Mouse (Mus musculus): ENCODE results near the gene Arnt2.

DNA sequence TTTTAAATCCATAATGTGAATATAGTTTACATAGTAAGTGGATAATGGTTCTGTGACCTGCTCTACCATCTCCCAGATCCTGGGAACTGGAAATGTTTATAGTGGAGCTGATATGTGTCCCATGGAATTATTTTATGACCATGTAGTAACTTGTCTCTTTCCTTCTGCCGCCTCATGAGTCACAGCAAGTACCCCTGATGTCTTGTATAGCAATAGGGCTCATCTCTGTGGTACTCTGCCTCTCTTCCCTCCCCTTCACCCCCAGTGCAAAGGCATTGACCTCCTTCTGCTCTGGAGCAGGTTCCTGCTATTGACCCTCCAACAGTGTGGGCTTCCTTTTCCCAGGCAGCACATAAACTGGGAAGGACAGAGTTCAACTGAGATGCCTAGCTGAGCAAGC, 182.3 kb downstream of the Arnt2 start:
- no peak for TF ChIP-seq CTCF (IDR thresholded peaks at IDR 0.05; ENCODE audit: insufficient read depth, low read depth, low read length)
- no peak for TF ChIP-seq POLR2A (IDR thresholded peaks at IDR 0.05; ENCODE audit: insufficient read depth, low read depth, low read length)

Measured in olfactory bulb, adult 2 months (tissue).